Mouse (Mus musculus) left cerebral cortex, postnatal 10 days (tissue): ENCODE measurements around the gene Srp68. TPM values are rescaled to one million over a fixed set of nuclear protein-coding genes. Genes with fewer than 3 reads are reported as not detected.
A peak's percentile ranks its signal among the peaks of the same experiment; 100 is the strongest.

Experiments
- DNase-seq, 2 experiments: peaks; one replicate each; pipeline ENCODE4 v3.0.0; 2021 to 2022; ENCODE audit warnings: low spot score in 2 of 2, mixed read lengths in 1 of 2; ENCODE audit errors: extremely low spot score in 1 of 2
- intact Hi-C: fragments of 180-260 bp; cut with DNase I; formaldehyde crosslinking; loops from one replicate; pipeline ENCODE4 v1.15.1; 2025
- total RNA-seq, 2 experiments: library from RNA; stranded (reverse); gene quantifications; 2 replicates each; pipeline ENCODE4 v1.2.3; 2021

The Srp68 gene
- total RNA-seq, 2 experiments from 2014 or later: 52.5 to 56.3 TPM

DNA sequence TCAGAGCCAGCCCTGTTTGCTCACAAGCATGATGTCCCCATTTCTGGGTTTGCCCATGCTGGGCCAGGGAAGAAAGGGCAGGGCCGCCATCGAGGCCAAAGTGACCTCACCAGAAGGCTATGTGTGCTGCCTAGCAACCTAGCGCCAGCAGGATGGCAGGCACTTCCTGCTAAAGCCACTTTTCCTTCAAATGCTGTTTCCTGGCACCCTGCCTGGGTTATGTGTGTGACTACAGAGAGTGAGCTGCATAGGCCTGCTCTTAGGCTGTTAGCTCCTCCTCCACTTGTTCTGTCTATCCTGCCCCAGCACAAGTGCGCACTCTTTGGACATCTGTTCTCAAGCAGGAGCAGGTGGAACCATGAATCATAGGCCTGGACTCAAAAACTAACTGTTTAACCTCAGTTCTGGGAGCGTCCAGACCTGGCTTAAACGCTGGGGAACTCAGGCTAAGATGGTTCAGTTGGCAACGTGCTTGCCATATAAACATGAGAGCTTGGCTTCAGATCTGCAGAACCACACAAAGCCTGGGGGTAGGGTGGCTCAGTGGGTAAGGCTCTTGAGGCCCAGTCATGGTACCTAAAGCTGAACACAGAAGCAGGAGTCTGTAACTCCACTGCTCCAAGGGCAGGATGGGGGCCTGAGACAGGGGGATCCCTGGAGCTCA lies 55.1 kb downstream of the Srp68 start:
- peak; percentile 80 to 94 for DNase-seq
- intact Hi-C loops: no loop called here

- no peak for DNase-seq
- intact Hi-C loops: no loop called here
Observed at GRCm38 (mm10) chr11:116218263-116218662, 55.8 kb downstream of the Srp68 start.

- no peak for DNase-seq
- intact Hi-C loops: no loop called here
Observed at GRCm38 (mm10) chr11:116216549-116216948, 57.5 kb downstream of the Srp68 start.

DNA sequence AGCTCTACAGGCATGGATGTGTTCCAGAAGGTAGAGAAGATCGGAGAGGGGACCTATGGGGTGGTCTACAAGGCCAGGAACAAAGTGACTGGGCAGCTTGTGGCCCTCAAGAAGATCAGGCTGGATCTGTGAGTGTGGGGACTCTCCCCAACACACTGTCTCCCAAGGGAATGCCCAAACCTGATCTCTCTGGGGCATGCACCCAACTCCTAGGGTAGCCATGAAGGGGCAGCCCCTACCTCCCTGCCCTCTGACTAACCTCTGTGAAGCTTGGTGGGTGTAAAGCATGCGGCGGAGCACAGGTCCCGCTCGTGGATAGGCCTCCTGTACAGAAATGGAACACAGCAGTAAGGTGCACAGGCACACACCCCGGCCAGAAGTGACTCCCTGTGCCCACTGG lies 58.0 kb downstream of the Srp68 start:
- intact Hi-C loops: no loop called here
- no peak for DNase-seq

DNA sequence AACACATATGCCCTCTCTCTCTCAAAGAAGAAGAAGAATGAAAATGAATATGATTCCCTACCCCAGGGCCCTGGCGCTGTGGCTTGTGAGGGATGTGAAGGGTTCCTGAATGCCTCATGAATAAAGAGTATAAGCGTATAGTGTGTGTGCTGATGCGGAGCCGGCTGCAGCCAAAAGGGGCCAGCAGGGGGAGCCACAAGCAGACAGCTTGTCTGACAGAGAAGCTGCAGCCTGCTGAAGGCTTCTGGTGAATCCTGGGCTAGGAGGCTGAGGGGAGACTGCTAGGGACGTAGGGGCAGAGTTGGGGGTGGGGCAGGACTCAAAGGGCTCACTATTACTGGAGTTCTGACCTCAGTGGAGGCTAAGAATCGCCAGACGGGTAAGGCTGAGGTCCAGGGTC lies 58.8 kb downstream of the Srp68 start:
- no peak for DNase-seq
- intact Hi-C loops: no loop called here

DNA sequence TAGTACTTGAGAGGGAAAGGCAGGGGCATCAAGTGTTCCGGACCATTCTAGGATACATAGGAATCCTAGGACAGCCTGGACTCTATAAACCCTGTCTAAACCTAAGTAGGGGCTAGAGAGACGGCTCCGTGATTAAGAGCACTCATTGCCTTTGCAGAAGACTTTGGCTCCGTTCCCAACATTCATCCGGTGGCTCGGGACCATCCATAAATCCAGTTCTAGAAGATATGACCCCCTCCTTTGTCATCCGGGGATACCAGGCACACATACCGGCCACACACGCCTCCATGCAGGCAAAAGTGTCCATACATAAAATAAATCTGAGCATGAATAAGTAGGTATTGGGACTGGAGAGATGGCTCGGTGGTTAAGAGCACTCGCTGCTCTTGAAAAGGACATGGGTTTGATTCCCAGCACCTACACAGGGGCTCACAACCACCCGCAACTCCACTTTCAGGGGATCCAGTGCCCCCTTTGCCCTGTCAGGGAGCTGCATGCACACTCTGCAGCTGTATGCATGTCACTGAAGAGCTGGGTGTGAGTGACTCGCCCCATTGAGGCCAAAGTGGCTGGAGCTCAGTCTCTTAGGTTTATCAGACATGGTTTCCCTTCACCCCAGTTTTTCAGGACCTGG lies 60.0 kb downstream of the Srp68 start:
- intact Hi-C loops: no loop called here
- DNase-seq: no peak

DNA sequence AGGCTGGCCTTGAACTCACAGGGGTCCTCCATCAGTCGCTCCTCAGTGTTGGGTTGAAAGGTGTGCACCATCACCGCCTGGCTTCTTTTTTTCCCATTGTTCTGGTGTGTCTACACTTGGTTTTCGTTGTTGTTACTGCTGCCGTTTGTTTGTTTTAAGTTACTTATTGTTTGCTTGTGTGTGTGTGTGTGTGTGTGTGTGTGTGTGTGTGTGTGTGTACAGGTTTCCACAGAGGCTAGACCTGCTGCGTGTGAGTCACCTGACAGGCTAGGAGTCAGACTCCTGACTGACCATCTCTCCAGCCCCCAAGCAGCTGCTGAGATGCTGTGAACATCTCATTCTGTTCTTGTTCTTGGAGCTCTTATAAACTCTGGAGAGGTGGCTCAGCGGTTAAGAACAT lies 61.2 kb downstream of the Srp68 start:
- DNase-seq: no peak
- intact Hi-C loops: no loop called here

DNA sequence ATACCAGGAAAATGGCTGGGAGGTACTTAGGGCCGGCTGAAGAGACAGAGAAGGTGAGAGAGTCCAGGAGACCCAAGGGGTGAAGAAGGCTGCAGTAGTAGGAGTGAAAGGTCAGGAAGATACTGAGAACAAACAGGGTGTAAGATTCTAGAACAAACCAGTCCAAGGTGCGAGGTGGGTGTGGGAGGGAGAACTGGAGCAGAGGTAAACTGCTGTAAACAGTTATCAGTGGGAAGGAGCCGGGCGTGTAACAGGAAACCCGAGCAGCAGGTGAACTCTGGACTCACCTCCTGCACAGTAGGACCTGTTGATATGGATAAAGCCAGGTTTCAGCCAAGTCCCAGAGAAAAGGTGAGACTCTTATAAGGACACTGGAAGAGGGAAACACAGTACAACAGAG lies 63.3 kb downstream of the Srp68 start:
- intact Hi-C loops: no loop called here

DNA sequence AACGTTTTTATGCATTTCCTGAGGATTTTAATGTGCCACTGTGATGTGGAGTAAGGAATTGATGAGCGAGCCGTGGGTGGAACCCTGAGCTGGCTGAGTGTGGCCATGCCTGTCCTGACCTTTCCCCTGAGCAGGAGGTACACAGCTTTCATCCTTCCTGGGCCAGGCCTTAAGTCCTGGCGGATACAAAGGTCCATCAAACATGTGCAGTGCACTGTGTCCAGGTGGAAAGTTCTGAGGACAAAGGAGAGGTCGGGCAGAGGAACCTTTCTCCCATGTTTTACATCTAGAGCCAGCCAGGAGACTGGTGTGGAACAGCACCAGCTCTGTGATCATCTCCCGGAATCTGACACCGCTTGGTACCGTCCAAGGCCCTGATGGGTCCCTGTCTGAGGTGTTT lies 64.8 kb downstream of the Srp68 start:
- intact Hi-C loops: no loop called here
- DNase-seq: no peak

More for the DNA sequence above, 63.3 kb downstream of the Srp68 start:
- DNase-seq: no peak

DNA sequence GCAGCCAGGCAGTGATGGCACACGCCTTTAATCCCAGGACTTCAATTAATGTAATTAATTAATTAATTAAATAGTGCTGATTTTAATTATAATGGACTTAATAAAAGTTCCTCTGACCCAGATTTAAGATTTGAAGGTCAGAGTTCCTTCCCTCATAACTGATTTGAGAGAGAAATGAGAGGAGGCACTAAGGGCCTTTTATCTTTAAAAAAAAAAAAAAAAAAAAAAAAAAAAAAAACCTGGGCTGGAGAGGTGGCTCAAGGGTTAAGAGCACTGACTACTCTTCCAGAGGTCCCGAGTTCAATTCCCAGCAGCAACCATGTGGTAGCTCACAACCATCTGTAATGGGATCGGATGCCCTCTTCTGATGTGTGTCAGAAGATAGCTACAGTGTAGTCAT lies 65.4 kb downstream of the Srp68 start:
- intact Hi-C loops: no loop called here
- no peak for DNase-seq

GRCm38 (mm10) chr11:116206678-116207077 lies 67.3 kb downstream of the Srp68 start:
- intact Hi-C loops: no loop called here
- no peak for DNase-seq

GRCm38 (mm10) chr11:116203150-116203549 lies 70.9 kb downstream of the Srp68 start:
- intact Hi-C loops: no loop called here
- no peak for DNase-seq

- DNase-seq: no peak
- intact Hi-C loops: no loop called here
Observed at GRCm38 (mm10) chr11:116201151-116201550, 72.9 kb downstream of the Srp68 start.

DNA sequence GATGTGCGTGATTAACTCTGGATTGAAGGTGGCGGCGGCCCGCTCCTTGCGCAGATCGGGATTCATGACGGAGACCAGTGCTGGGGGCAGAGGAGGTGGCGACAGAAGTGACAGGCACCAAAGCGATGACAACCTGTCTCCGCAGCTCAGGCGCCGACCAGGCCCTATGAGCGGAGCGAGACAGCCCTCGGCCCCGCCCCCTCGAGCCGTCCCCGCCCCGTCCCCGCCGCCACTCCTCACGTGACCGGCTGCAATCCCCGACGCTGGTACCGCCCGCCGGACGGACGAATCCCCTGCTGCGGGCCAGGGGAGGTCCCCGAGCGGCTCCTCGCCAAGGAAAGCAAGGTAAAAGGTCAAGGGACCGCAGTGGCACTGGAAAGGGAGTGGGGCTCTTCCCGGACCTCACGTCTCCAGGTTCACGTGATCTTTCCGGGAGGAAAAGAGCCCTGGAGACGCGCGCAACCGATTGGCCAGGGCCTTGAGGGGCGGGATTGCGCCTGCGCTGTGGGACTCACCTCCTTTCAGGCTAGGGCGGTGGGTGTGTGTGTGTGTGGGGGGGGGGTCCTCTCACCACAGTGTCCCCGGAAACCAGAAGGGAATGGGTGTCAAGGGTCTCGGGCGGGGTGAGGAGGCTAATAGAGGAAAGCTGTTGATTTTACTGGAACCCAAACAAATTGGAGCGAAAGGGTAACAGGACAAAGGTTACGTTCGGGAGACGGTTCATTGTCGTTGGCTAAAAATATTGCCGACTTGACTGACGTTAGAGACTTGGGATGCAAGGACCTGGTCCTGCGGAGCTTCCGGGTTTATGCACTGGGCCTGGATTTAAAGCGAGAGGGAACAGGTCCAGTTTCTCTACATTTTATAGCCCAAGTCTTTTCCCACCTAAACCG lies 75.1 kb downstream of the Srp68 start, which contains the start of the genes Ten1 and Acox1:
Gene Ten1 (plus strand): TSS at position 217 of the 893 bp plus-strand sequence.
Gene Acox1 (minus strand): TSS at position 407 of the 893 bp plus-strand sequence.
- DNase-seq: peak; percentile 93 to 98
- intact Hi-C loops: no loop called here

- no peak for DNase-seq
- intact Hi-C loops: no loop called here
Observed at GRCm38 (mm10) chr11:116198132-116198531, 75.9 kb downstream of the Srp68 start.

- intact Hi-C loops: no loop called here
- no peak for DNase-seq
Observed at GRCm38 (mm10) chr11:116197584-116197906, 76.5 kb downstream of the Srp68 start.

DNA sequence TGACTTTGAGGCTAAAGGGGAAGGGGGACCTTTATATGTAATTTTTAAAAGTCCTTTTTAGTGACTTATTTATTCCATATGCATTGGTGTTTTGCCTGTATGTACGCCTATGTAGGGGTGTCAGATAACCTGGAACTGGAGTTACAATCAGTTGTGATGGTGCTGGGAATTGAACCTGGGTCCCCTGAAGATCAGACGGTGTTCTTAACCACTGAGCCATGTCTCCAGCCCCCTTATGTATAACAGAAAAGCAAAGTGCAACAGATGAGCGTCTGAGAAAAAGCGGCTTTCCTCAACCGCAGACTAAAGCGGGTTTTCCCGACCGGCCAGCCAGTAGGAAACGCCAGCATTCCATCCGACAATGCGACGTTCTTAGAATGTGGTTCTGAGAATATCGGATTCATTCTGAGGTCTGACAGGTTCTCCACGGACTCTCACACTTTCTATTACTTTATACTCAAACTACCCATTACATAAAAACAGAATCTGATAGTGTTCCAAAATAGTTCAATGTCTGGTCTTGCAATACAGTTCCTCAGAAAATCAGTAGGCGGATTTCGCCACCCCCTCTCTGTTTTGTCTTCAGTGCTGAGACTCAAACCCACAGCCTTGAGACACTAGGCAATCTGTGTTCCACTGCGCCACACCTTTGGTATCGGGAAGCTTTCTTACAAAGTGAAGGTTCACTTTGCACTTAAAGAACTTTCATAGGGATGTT lies 77.0 kb downstream of the Srp68 start:
- intact Hi-C loops: no loop called here
- no peak for DNase-seq

GRCm38 (mm10) chr11:116196336-116196735 lies 77.7 kb downstream of the Srp68 start:
- intact Hi-C loops: no loop called here
- DNase-seq: no peak

- no peak for DNase-seq
- intact Hi-C loops: no loop called here
Observed at GRCm38 (mm10) chr11:116195252-116195651, 78.8 kb downstream of the Srp68 start.
